Mouse (Mus musculus) naive thymus-derived CD4-positive, alpha-beta T cell, adult 2 months (primary cell): Measurements from ENCODE around the gene Olfr1418.
"Not testable (repeated sequence)": the region's sequence is repeated elsewhere in the genome, so short reads cannot be mapped to it uniquely, and the experiment has no call there.

Experiments used
- DNase-seq: peaks from one replicate; pipeline ENCODE4 v3.0.0-alpha.2; 2011; ENCODE audit warnings: low read depth

The Olfr1418 gene

DNA sequence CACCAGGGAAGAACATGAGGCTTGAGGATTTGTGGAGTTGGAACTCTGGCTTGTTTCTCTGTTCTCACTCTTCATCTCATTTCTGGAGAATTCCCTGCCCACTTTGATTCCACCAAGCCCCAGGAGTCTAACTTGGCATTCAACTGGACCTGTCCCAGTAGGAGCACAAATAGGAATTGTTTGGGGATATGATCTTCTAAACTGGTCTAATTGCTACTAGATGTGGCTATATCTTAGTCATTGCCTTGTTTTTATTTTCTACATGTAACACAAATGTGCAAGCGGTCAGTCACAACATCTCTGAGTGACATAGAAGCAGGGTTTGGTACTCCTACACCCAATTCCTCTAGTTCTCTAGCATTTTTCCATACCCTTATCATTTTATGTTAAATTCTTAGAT lies at the start of gene Olfr1418:
Gene Olfr1418 (minus strand): TSS at position 101 of the 400 bp plus-strand sequence.
- no peak for DNase-seq

DNA sequence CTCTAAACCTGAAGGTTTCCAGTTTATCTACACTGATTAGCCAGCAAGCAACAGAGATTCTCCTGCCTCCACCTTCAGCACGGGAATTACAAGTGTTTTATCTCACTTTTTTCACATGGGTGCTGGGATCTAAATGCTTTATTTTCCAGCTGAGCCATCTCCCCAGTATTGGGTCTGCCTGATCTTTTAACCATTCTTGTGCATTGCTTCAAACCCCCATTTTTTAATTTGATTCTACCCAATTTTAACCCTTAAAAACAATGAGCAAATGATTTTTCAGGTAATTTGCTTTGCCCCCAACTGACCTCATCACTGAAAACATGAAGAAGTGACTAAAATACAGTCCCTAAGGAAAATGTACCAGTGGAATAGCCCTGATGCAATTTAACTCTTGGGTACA lies 25.4 kb upstream of the Olfr1418 start, which contains the start of gene Olfr1420:
Gene Olfr1420 (plus strand): TSS at position 301 of the 400 bp plus-strand sequence.
- DNase-seq = no peak

GRCm38 (mm10) chr19:11878404-11878803 lies 17.5 kb upstream of the Olfr1418 start:
- DNase-seq = not testable (repeated sequence)

GRCm38 (mm10) chr19:11875006-11875405 lies 14.1 kb upstream of the Olfr1418 start, which contains the start of gene Olfr1419:
Gene Olfr1419 (minus strand): TSS chr19:11875106.
- no peak for DNase-seq

DNA sequence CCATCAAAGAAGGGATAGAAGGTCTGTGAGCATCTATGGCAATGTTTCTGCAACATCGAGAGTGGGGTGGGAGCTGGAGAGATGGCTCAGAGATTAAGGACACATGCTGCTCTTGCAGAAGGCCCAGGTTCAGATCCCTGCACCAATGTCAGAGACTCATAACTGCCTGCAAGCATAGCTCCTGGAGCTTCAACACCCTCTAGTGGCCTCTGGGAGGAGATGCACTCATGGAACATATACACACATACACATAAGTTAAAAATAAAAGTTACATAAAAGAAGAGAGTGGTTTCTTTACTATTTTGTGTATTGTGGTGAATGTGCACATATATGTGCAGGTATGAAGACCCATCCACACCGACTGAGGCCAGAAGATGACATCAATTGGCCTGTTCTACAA lies 7.0 kb upstream of the Olfr1418 start:
- DNase-seq = no peak

DNA sequence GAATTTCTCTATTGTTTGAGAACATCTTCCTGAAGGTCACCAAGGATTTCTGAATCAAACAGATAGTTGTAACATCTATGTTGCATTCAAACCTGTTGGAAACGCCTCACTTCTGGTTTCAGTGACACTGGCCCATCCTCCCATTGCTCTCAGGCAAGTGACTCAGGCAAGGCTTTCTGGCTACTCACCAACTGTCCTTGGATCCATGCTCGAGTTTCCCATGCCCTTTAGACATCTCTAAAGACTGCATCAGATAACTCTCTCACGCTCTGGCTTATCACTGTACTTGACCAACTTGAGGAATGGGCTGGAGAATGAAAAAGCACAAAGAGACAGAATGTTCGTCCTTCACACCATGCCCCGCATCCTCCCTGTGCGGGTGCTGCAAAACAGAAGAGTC lies 4.4 kb downstream of the Olfr1418 start:
- no peak for DNase-seq

DNA sequence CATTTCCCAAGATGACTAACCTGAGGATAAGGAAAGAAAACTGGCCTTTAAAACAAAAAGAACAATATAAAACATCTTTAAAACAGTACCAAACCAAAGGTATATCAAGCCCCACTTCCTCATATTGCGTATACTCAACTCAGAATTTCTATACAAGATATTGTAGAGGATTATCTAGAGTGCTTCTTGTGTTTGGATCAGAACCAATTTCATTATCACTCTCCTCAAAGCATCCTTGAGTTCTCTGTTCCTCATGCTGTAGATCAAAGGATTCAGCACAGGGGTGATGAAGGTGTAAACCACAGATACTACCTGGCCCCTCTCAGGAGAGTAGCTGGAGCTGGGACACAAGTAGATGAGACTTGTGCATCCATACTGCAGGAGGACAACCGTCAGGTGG lies 6.0 kb downstream of the Olfr1418 start:
- no peak for DNase-seq

DNA sequence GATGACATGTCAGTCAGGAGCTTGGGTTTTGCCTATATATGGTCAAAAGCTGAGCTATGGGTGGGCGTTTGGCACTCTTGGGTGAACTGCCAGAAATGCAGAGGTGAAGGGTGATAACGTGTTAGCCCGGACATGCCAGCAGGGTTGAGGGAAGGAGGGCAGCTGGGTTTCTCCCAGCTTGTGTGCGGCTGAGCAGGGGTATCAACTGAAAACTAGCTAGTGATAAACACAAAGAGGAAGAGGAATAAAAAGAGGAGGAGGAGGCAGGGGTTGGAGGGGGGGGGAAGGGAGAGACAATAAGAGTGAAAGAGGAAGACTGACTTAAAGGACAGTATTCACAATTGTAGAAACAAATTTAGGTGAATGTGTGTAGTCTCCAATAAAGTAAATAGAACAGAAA lies 8.2 kb downstream of the Olfr1418 start:
- no peak for DNase-seq

DNA sequence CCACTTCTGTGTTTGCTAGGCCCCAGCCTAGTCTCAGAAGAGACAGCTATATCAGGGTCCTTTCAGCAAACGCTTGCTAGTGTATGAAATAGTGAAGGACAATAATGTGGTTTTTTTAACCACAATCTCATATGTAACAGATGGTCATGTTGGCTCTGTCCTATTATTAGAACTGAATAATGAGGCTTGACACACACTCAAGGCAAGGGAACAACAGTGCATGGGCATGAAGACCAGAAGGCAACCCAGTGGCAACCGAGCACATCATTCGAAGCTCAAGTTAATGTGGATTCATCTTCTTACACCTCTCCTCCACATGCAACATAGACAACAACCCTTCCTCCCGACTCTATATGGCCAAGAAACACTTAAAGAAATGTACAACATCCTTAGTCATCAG lies 14.5 kb downstream of the Olfr1418 start:
- no peak for DNase-seq

GRCm38 (mm10) chr19:11839119-11839518 lies 21.7 kb downstream of the Olfr1418 start, which contains the start of gene Olfr1417:
Gene Olfr1417 (minus strand): TSS chr19:11839219.
- no peak for DNase-seq

GRCm38 (mm10) chr19:11823346-11824065 lies 37.4 kb downstream of the Olfr1418 start:
- DNase-seq = no peak

- no peak for DNase-seq
Measured at GRCm38 (mm10) chr19:11820211-11820610, 40.7 kb downstream of the Olfr1418 start.

DNA sequence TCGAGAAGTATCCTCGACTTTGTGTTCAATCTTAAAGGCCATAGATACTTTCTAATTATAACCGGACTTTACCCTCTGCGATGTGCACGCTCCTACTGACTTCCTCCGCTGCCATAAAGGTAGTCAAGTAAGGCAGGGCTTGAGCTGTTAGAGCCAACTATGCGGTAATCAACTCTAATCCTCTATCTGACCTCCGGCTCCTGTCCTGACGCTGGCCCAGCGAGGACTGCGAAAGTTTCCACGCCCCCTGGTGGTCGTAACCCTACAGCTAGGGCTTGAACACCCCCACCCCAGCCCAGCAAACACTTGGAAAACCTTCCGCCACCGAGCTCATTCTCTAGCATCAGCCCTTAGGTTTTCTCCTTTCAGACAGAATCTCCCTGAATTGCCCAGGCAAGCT lies 41.1 kb downstream of the Olfr1418 start:
- peak; percentile 53 for DNase-seq

- peak; percentile 45 for DNase-seq
Measured at GRCm38 (mm10) chr19:11819143-11819700, 41.6 kb downstream of the Olfr1418 start, which contains the start of gene Stx3. Gene Stx3 (minus strand): TSS chr19:11819403.

- peak; percentile 14 for DNase-seq
Measured at GRCm38 (mm10) chr19:11818199-11819142, 42.4 kb downstream of the Olfr1418 start.

DNA sequence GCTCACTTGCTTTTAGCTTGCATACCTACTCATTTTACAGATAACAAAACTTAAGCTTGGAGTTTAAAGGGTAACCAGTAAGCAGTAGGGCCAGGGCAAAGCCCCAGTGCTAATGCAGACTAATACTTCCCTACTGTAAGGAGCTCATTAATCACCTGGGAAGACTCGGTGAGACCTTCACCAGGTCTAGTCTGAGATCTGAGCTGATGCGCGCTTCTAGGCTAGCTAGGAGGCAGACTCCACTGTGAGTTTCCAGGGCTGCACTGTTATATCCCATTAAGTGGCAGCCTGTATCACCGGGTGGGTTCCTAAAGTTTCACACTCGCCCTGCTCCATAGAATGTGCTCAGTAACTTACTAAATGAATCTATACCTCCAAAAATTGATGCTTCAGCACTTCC lies 43.3 kb downstream of the Olfr1418 start:
- peak; percentile 9 for DNase-seq

DNA sequence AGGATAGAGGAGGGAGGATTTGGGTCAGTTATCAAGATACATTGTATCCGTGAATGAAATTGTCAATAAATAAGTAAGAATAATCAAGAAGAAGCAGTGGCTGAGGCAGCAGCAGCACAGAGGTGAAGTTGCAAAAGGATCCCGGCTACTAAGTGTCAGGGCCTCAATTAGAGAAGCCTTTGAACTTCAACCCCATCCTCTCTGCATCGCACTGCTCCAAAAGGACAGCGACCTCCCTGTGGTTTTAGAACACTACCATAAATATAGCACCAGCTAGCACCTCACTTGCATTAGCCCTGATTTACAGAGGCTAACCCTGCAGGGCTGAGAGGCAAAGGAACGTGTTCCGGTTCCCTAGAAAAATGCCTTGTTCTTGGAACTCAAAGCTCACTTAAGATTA lies 44.2 kb downstream of the Olfr1418 start:
- no peak for DNase-seq

DNA sequence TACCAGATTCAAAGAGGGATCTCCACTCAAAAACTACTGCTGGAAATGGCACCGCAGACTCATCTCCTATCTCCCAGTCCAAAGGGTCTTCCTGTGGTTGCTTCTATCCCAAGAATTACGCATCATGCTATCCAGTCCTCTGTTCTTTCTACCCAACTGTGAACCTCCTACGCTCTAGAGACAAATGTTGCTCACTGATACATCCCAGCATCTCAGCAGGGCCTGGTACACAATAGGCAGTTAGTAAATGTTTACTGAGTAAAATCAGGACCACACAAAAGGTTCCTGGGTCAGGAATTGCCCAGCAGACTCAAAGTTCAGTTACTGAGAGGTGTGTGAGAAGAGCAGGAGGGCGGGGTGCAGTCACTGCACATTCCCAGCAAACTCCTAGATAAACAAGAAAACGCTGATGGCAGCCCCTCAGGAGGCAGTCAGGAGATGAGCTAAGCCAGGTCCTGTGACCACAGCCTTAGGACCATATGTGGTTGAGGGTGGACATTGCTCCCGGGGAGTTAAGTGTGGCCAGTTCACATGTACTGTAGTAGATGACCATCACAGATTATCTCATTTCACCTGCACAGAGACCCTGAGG lies 46.0 kb downstream of the Olfr1418 start:
- DNase-seq = no peak

- DNase-seq = no peak
Measured at GRCm38 (mm10) chr19:11813649-11814048, 47.2 kb downstream of the Olfr1418 start.

GRCm38 (mm10) chr19:11813136-11813535 lies 47.7 kb downstream of the Olfr1418 start:
- no peak for DNase-seq

DNA sequence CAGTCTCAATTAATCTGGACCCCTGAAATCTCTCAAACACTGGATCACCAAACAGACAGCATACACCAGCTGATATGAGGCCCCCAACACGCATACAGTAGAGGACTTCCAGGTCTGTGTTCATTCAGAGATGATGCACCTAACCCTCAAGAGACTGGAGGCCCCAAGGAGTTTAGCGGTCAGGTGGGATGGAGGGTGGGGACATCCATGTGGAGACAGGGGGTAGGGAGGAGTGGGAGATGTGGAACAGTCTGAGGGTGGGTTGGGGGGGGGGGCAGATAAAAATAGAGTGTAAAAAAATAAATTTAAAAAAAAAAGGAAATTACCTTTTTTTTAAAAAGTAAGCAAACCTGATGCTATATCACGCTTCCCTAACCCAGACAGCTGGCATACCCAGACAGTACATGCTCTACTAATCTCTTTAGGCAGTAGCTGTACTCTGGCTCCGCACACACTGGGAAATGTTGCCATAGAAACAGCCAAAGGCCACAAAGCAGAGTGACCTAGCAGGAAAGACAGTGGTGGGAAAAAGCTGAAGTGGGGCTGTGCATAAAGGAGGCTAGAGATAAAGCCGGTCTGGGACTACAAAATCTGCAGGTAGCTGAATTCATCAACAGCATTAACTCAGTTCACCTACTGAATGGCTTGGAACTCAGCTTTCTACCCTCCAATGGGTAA lies 49.0 kb downstream of the Olfr1418 start:
- DNase-seq = no peak
